15 mouse cellular contexts compared by ENCODE assay signal in the genomic region with DNA sequence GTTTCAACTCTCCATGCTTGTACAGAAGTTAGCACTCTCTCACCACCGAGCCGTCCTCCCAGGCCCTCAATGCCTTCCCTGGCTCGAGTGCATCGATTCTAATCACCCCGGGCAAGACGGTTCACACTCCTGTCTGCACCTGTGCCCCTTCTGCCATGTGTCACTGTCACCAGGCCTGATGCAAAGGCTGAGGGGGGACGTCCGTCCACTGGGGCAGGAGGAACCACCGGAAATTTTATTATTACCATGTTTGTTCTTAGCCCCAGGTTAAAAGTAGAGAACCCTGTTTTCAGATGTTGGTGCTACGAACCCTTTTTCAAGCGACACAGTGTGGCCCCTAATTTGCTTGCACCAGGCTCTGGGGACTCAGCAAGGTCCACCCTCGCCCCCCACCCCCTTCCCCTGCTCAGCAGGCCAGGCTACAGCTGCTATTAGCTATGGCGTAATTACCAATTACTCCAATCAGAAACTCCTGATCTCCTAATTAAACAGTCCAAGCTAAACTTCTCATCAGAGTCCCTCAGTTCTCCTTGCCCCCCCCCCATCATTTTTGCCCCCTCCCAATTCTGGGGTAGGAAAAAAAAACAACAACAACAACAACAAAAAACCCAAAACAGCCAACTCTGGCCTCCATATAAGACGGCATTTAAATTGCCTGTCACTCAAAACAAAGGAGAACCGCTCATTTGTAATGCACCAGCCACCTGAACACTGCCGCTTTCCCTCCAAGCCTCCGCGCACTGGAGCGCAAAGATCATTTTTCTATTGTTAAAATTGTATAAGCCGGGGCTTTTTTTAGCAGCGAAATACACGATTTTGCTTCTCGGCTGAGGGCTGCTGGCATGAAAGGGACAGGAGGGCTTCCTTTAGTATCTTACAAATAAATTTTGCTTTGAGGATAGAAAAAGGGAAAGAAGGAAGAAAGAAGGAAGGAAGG. TPM values are rescaled to one million over a fixed set of nuclear protein-coding genes. Genes with fewer than 3 reads are reported as not detected.
DNase-seq lines count a peak whose midpoint lies in the region; ATAC-seq lines count a peak whose summit lies in the region.
"Had no signal": no experiment of that assay in that cellular context is flagged by ENCODE, and none has a peak within 500 bp of the region (broad histone marks: within the 10 kb centered on the region; RNA-seq: fewer than 3 reads in every experiment).

No protein-coding gene starts in this region.

- H3K4me2 ChIP-seq in forebrain, embryonic 16.5 days (ENCODE audit: low read length) = 0 out of 2 replicates have a peak overlapping the region, but pooled peaks have one; percentile 28
- H3K4me2 ChIP-seq in kidney, embryonic 15.5 days = no peak overlapping the region
- H3K4me2 ChIP-seq: heart, embryonic 13.5 days; limb, embryonic 15.5 days had no signal

- no peaks in the 10 kb centered on the region for H3K36me3 ChIP-seq in forebrain, embryonic 16.5 days (ENCODE audit: control insufficient read depth, insufficient read depth)
- no peaks in the 10 kb centered on the region for H3K36me3 ChIP-seq in limb, embryonic 10.5 days
- no peaks in the 10 kb centered on the region for H3K36me3 ChIP-seq in kidney, embryonic 15.5 days
- H3K36me3 ChIP-seq: heart, embryonic 13.5 days; limb, embryonic 15.5 days had no signal

- peak overlapping the region; percentile 57 for H3K27ac ChIP-seq in forebrain, embryonic 16.5 days (ENCODE audit: low read length)
- 0 out of 2 replicates have a peak overlapping the region, but pooled peaks have one; percentile 46 for H3K27ac ChIP-seq in limb, embryonic 10.5 days
- no peak overlapping the region for H3K27ac ChIP-seq in kidney, embryonic 15.5 days
- H3K27ac ChIP-seq: gastrocnemius, adult 2 months; heart, embryonic 13.5 days; limb, embryonic 15.5 days had no signal

- no peaks in the 10 kb centered on the region for H3K9me3 ChIP-seq in forebrain, embryonic 16.5 days (ENCODE audit: control insufficient read depth, low read length)
- H3K9me3 ChIP-seq in limb, embryonic 10.5 days (replicated peaks) = no peaks in the 10 kb centered on the region
- no peaks in the 10 kb centered on the region for H3K9me3 ChIP-seq in kidney, embryonic 15.5 days (replicated peaks)
- H3K9me3 ChIP-seq: heart, embryonic 13.5 days; limb, embryonic 15.5 days had no signal

- 13% methylated on average over 23 of the region's 23 CpGs for WGBS in forebrain, embryonic 16.5 days
- 58% methylated on average over 23 of the region's 23 CpGs for WGBS in limb, embryonic 10.5 days
- 57% methylated on average over 23 of the region's 23 CpGs for WGBS in kidney, embryonic 15.5 days

- intact Hi-C loops in heart, postnatal 14 days (cut with DNase I) = no loop called here

- H3K27me3 ChIP-seq in forebrain, embryonic 16.5 days (replicated peaks; ENCODE audit: control insufficient read depth, insufficient read depth, low read length) = no peaks in the 10 kb centered on the region
- 0 out of 2 replicates have a peak, but pooled peaks cover 4% of the 10 kb centered on the region for H3K27me3 ChIP-seq in limb, embryonic 10.5 days (ENCODE audit: low read depth, poor library complexity, severe bottlenecking)
- no peaks in the 10 kb centered on the region for H3K27me3 ChIP-seq in kidney, embryonic 15.5 days
- H3K27me3 ChIP-seq: heart, embryonic 13.5 days; limb, embryonic 15.5 days had no signal

- peak; percentile 34 for DNase-seq in embryo, embryonic 11 days
- DNase-seq in embryo, embryonic 9.5 days (ENCODE audit: extremely low spot score) = no peak
- no peak for DNase-seq in limb, embryonic 10.5 days (ENCODE audit: low spot score)
- peak; percentile 57 for DNase-seq in retina, embryonic 14.5 days (ENCODE audit: low spot score)
- DNase-seq in spleen, adult 12 weeks (ENCODE audit: low spot score) = no peak
- DNase-seq in heart, postnatal 14 days = no peak
- DNase-seq: gastrocnemius, adult 2 months; kidney, adult 9 months; lung, adult 2 months had no signal

- peaks cover 26% of the 10 kb centered on the region for H3K4me1 ChIP-seq in forebrain, embryonic 16.5 days (replicated peaks; ENCODE audit: control insufficient read depth, insufficient read depth, low read length)
- peaks cover 27% of the 10 kb centered on the region for H3K4me1 ChIP-seq in limb, embryonic 10.5 days
- no peaks in the 10 kb centered on the region for H3K4me1 ChIP-seq in kidney, embryonic 15.5 days
- H3K4me1 ChIP-seq: heart, embryonic 13.5 days; limb, embryonic 15.5 days had no signal

- no peak for ATAC-seq in forebrain, embryonic 16.5 days
- ATAC-seq in kidney, embryonic 15.5 days (replicated peaks; ENCODE audit: low FRiP score) = no peak

- peak overlapping the region; percentile 33; the same call in 1 of the 2 replicates for H3K9ac ChIP-seq in forebrain, embryonic 16.5 days (replicated peaks; ENCODE audit: low read depth, low read length)
- H3K9ac ChIP-seq in kidney, embryonic 15.5 days = no peak overlapping the region
- H3K9ac ChIP-seq: heart, embryonic 13.5 days; limb, embryonic 15.5 days had no signal

- no peak overlapping the region for H3K4me3 ChIP-seq in forebrain, embryonic 16.5 days (replicated peaks; ENCODE audit: low read length)
- no peak overlapping the region for H3K4me3 ChIP-seq in limb, embryonic 10.5 days
- H3K4me3 ChIP-seq in kidney, embryonic 15.5 days (replicated peaks) = no peak overlapping the region
- H3K4me3 ChIP-seq: erythroblast, embryonic 14.5 days; gastrocnemius, adult 2 months; heart, embryonic 13.5 days; left cerebral cortex, adult 2 months; limb, embryonic 15.5 days had no signal

RNA-seq across cellular contexts. Expression of a gene that starts 54.3 kb away (rescaled TPM):
- polyA plus RNA-seq in forebrain, embryonic 16.5 days (2015; fragmentation: Nextera tagmentation; extraction: Ambion mirVana) = 55.7 TPM in 2 replicates
- 60.2 and 67.0 TPM in 2 replicates for polyA plus RNA-seq in limb, embryonic 10.5 days (2016; fragmentation: Nextera tagmentation; extraction: Ambion mirVana)
- 27.7 and 29.0 TPM in 2 replicates for polyA plus RNA-seq in kidney, embryonic 15.5 days (2015; fragmentation: Nextera tagmentation; extraction: Ambion mirVana)
- total RNA-seq in heart, postnatal 14 days (2021) = 10 to 100 TPM; 13.2 to 13.6 TPM

Comparison
In these comparisons a context has a peak if more than half of its experiments do, and no peak if none do; other contexts are left out.
1. DNase-seq: peak in embryo, embryonic 11 days (single experiment) and retina, embryonic 14.5 days (single experiment); none in embryo, embryonic 9.5 days (single experiment), limb, embryonic 10.5 days (single experiment), spleen, adult 12 weeks (single experiment) and heart, postnatal 14 days (0 of 2).